Mouse (Mus musculus) midbrain, embryonic 10.5 days (tissue): ENCODE results near the gene Tnf. TPM values are rescaled to one million over a fixed set of nuclear protein-coding genes. Genes with fewer than 3 reads are reported as not detected.
A peak's percentile ranks its signal among the peaks of the same experiment; 100 is the strongest.
"Not testable (repeated sequence)": the region's sequence is repeated elsewhere in the genome, so short reads cannot be mapped to it uniquely, and the experiment has no call there.

ENCODE experiments used
- DNase-seq: peaks from one replicate; pipeline ENCODE4 v3.0.0-alpha.2; 2017; ENCODE audit warnings: low spot score
- H3K27ac ChIP-seq: fragments of 300-500 bp; sonication (generic); replicated peaks from 2 replicates; pipeline ENCODE4 v1.5.1; 2016; ENCODE audit warnings: mild to moderate bottlenecking
- H3K27me3 ChIP-seq: fragments of 300-500 bp; sonication (generic); 2 replicates; pipeline ENCODE4 v1.6.1; 2016; ENCODE audit warnings: low read depth, mild to moderate bottlenecking; ENCODE audit not compliant: poor library complexity, severe bottlenecking
- H3K36me3 ChIP-seq: fragments of 300-500 bp; sonication (generic); 2 replicates; pipeline ENCODE4 v1.6.1; 2016; ENCODE audit warnings: mild to moderate bottlenecking, moderate library complexity
- H3K4me1 ChIP-seq: fragments of 300-500 bp; sonication (generic); 2 replicates; pipeline ENCODE4 v1.6.1; 2016
- H3K4me3 ChIP-seq: fragments of 300-500 bp; sonication (generic); 2 replicates; pipeline ENCODE4 v1.5.1; 2016; ENCODE audit warnings: mild to moderate bottlenecking, moderate library complexity
- H3K9me3 ChIP-seq: fragments of 300-500 bp; sonication (generic); replicated peaks from 2 replicates; pipeline ENCODE4 v1.6.1; 2016; ENCODE audit warnings: mild to moderate bottlenecking
- WGBS: fragments of 180-500 bp; shearing (Covaris S2); methylation state at CpG from one replicate; pipeline ENCODE4 v1.1.7; 2016; 5-methylcytosine and 5-hydroxymethylcytosine counted together
- polyA plus RNA-seq: library from polyadenylated mRNA; unstranded; fragments of >200 nt; fragmentation: Nextera tagmentation; extraction: Ambion mirVana; gene quantifications from 2 replicates; pipeline ENCODE4 v1.2.1, GENCODE M21; 2016

The Tnf gene
- polyA plus RNA-seq, 1 experiment from 2014 or later = not detected

DNA sequence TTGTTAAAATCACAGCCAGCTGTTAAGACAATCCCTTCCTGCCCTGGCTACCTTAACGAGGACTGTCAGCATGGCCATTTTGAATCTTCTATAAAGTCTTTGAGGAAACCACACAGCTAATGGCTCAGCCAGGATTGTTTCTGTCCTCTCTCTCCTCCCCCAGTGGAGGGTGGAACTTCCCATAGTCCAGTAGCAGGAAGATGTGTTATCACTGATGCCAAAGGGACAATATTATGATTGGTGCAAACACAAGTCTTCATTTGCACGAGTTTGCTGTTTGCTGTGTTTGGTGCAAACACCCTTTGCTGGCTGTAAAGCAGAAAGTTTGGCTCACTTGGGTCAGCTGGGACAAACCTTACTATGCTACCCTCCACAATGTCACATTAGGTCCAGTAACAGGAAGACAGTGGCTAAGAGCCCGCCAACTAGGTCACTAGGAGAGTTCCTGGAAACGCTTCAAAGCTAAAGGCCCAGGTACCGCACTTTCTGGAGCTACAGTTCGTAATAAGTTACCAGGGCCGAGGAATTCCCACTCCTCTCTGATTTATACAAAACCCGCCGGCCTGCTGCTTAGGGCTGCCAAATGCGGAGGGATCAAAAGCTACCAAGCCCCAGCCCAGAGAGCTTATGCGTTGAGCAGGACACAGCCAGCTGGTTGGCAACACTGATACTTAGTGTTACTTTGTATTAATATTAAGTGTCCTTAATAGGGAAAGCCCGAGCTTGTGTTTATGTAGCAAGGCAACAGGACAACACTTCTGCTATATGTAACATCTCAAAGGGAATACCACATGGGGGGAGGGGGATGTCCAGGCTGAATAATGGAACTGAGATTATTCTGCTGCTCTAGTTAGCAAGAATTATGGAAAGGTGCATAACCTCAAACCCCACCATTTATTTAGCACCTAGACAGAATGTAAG, 38.8 kb upstream of the Tnf start:
- Histone ChIP-seq H3K27ac (peak overlapping the region; percentile 98), H3K4me1 (peaks cover 47% of the 10 kb centered on the region), H3K9me3 (no peaks in the 10 kb centered on the region), H3K27me3 (no peaks in the 10 kb centered on the region), H3K4me3 (peak overlapping the region; percentile 81), H3K36me3 (peaks cover 28% of the 10 kb centered on the region)
- WGBS = 35% methylated on average over 12 of the region's 12 CpGs
- DNase-seq = no peak

DNA sequence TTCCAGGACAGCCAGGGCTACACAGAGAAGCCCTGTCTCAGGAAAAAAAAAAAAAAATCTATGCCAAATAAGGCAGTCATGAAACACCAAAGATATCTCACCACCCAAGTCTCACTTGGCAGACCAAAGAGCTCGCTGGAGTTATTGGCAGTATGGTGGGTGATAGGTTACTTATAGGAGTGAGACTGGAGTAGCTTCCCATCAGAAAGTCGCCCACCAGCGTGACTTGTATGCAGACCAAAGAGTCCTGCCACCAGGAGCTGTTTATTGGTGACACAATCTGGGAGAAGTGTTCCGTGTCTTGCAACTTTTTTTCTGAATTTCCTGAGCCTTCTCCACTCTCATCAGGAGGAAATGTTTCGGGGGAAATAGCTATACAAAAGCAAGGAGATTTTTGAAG, 37.9 kb upstream of the Tnf start:
- peaks cover 41% of the 10 kb centered on the region for H3K4me1 ChIP-seq

DNA sequence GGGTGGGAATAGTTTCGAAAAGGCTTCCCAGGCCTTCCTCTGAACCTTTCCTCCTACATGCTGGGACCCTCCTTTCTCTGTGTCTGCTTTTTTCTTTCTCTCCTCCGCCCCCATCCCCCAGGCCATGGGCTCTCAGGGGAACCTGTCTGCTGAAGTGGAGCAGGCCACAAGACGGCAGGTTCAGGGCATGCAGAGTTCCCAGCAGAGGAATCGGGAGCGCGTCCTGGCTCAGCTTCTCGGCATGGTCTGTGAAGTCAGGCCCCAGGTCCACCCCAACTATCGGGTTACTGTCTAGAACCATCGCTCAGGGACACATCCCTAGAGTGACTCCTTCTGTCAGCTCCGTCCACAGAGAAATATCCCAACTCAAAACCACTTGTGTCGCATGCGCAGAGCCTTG, 35.7 kb upstream of the Tnf start:
- WGBS = 91% methylated on average over 12 of the region's 12 CpGs
- DNase-seq = no peak
- H3K9me3 ChIP-seq = no peaks in the 10 kb centered on the region
- H3K4me3 ChIP-seq = 0 out of 2 replicates have a peak overlapping the region, but pooled peaks have one; percentile 9
- no peak overlapping the region for H3K27ac ChIP-seq
- peaks cover 37% of the 10 kb centered on the region for H3K4me1 ChIP-seq
- peaks cover 15% of the 10 kb centered on the region for H3K36me3 ChIP-seq
- no peaks in the 10 kb centered on the region for H3K27me3 ChIP-seq

More for the DNA sequence above, 37.9 kb upstream of the Tnf start:
- Histone ChIP-seq H3K36me3 (peaks cover 18% of the 10 kb centered on the region), H3K27ac (no peak overlapping the region), H3K27me3 (no peaks in the 10 kb centered on the region), H3K9me3 (no peaks in the 10 kb centered on the region), H3K4me3 (0 out of 2 replicates have a peak overlapping the region, but pooled peaks have one; percentile 81)
- DNase-seq = no peak
- 89% methylated on average over 5 of the region's 5 CpGs for WGBS

DNA sequence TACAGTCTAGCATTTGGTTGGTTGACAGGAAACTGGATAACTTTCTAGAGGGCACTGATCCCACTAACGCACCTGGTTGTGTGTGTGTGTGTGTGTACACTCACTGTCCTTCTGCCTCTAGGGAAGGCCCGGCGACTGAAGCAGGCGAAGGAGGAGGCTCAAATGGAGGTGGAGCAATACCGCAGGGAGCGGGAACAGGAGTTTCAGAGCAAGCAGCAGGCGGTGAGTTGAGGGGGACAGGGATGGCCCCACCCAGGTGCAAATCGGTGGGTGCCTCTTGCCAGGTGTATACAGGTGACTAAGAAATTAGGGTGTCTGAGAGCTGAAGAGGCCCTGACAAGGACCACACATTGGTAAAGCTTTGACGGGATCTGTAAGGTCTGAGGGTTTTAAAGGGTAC, 35.2 kb upstream of the Tnf start:
- no peak overlapping the region for H3K27ac ChIP-seq
- H3K27me3 ChIP-seq = no peaks in the 10 kb centered on the region
- H3K4me1 ChIP-seq = peaks cover 41% of the 10 kb centered on the region
- peaks cover 15% of the 10 kb centered on the region for H3K36me3 ChIP-seq
- whole genome bisulfite sequencing = 79% methylated on average over 9 of the region's 9 CpGs
- H3K4me3 ChIP-seq = peak overlapping the region; percentile 78; the same call in 1 of the 2 replicates
- H3K9me3 ChIP-seq = no peaks in the 10 kb centered on the region
- DNase-seq = no peak

DNA sequence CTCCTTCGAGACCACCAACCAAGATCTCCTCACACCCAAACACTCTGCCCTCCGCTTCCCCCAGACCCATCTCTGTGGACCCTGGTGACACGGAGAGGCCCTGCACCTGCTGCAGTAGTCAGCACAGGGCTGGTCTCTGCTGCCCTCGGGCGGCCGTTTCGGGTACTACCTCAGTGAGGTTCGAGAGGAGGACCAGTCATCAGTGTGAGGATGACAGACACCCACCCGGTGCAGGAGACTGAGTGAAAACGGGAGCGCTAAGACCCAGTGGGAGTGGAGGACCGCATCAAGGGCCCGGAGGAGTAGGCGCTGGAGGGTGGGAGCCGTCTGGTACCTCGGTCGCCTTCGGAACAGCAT, 34.6 kb upstream of the Tnf start:
- Histone ChIP-seq H3K4me1 (peaks cover 45% of the 10 kb centered on the region), H3K4me3 (peak overlapping the region; percentile 78), H3K36me3 (peaks cover 16% of the 10 kb centered on the region), H3K9me3 (no peaks in the 10 kb centered on the region), H3K27ac (peak overlapping the region; percentile 96), H3K27me3 (no peaks in the 10 kb centered on the region)
- WGBS = 2% methylated on average over 18 of the region's 18 CpGs
- peak; percentile 96 for DNase-seq

DNA sequence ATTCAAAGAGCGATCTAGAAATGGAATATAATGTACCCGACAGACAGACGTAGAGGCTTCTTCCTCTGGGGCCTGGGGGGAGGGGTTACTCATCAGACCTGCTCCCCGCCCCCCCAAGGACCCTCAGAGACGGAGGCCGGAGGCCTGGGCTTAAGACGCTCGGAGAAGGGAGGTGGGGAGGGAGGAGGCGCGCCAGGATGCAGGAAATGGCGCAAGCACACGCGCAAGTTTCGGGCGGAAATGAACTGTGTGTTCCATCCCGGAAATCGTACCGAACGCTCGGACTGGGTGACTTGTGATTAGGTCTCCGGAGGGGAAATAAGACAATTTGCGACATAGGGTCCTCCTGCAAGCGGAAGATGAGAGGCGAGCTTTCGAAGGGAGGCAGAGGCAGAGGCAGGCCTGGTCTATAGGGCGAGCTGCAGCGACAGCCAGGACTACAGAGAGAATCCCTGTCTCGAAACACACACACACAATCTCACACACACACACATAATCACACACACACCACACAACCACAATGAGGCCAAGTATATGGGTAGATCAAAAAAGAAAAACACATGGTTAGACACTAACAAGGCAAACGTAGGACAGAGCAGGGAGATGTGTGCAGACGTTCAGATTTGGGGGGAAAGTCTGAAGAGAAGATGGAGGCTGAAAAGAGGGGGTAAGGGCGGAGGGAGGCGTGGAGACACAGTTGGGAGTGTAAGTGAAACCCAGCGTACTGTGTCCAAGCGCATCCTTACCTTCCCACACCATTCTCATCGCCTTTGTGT, 34.0 kb upstream of the Tnf start, which contains the start of gene Nfkbil1:
Gene Nfkbil1 (minus strand): TSS at position 179 of the 776 bp plus-strand sequence.
- peak; percentile 90 for DNase-seq
- WGBS = under 1% methylated on average over 35 of the region's 35 CpGs

DNA sequence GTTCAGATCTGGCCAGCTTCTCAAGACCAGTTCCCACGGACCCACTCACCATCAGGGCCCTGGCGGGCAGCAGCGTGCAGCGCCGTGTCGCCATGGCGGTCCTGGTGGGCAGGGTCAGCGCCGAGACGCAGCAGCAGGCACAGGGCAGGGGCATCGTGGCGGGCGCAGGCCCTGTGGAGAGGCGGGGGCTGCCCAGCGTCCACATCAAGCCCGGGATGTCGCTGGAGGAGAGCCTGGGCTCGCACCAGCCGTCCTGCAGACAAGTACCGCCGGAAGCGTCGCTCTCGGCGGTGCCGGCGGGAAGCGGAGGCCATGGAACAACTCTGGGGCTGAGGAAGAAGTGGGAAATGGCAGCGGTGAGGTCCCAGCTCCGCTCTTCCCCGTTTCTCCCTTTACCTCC, 33.1 kb upstream of the Tnf start:
- Histone ChIP-seq H3K9me3 (no peaks in the 10 kb centered on the region), H3K27me3 (no peaks in the 10 kb centered on the region), H3K4me1 (peaks cover 33% of the 10 kb centered on the region), H3K36me3 (peaks cover 30% of the 10 kb centered on the region), H3K27ac (peak overlapping the region; percentile 96), H3K4me3 (peak overlapping the region; percentile 78)
- peak; percentile 60 for DNase-seq
- WGBS = 14% methylated on average over 31 of the region's 31 CpGs

More for the DNA sequence above, 34.0 kb upstream of the Tnf start, which contains the start of gene Nfkbil1:
- Histone ChIP-seq H3K27ac (peak within 1 kb of the TSS; percentile 96), H3K4me1 (peaks cover 42% of the 10 kb centered on the region), H3K36me3 (peaks cover 22% of the 10 kb centered on the region), H3K4me3 (peak within 1 kb of the TSS; percentile 78), H3K9me3 (no peaks in the 10 kb centered on the region), H3K27me3 (no peaks in the 10 kb centered on the region)

DNA sequence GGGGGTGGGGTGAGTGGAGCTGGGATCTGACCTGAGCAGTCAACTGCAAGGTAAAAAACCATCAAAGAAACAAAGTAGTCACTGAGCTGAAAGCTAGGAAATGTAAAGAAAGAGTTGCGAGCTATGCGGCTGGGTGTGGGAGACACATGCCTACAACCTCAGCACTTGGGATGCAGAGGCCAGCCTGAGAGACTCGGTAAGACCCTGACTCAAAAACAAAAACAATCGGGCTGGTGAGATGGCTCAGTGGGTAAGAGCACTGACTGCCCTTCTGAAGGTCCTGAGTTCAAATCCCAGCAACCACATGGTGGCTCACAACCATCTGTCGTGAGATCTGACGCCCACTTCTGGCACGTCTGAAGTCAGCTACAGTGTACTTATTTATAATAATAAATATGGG, 32.3 kb upstream of the Tnf start:
- WGBS = 88% methylated on average over 7 of the region's 7 CpGs
- H3K9me3 ChIP-seq = not testable (repeated sequence)

DNA sequence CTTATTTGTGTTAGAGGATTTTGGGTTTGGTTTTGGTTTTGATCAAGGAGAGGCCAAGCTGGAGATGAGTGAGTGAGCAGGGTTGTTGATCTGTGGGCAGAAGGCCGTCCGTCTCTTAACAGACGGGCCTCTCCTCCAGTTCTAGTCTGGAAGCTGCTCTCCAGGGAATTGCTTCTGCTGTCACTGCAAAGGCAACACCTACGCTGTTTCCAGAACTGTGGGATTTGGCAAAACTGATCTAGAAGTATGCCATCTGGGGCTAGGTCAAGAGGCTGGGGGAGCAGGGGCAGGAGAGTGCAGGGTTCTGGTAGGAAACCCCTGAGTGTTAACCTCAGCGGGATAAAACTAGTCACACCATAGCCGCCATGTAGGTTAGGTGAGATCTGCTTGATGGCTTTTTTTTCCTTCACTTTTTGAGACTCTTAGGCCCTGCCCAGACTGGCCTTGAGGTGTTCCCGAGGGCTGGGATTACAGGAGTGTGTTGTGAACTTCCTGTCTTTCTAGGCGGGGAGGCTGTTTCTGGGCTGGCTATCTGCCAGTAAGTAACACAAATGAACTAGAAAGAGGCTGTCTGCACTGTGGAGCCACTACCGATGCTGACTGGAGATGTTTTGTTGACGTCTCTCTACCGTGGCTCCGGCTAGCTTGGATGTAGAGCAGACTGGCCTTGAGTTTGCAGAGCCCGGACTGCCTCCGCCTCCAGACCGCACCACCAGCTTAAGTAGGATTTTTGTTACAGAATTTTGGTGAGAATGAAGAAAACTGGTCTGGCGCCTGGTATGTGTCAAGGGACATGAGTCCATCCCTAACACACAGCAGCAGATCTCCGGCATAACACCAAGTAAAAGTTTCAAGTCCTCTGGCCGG, 31.5 kb upstream of the Tnf start, which contains the start of gene Atp6v1g2:
Gene Atp6v1g2 (plus strand): TSS at position 547 of the 867 bp plus-strand sequence.
- Histone ChIP-seq H3K27me3 (no peaks in the 10 kb centered on the region), H3K4me1 (peaks cover 33% of the 10 kb centered on the region), H3K9me3 (no peaks in the 10 kb centered on the region), H3K27ac (peak within 1 kb of the TSS; percentile 96), H3K4me3 (peak within 1 kb of the TSS; percentile 78), H3K36me3 (peaks cover 46% of the 10 kb centered on the region)
- WGBS = 89% methylated on average over 18 of the region's 18 CpGs
- no peak for DNase-seq

More for the DNA sequence above, 32.3 kb upstream of the Tnf start:
- Histone ChIP-seq H3K4me1 (peaks cover 33% of the 10 kb centered on the region), H3K36me3 (peaks cover 38% of the 10 kb centered on the region), H3K4me3 (peak overlapping the region; percentile 78)
- not testable (repeated sequence) for DNase-seq, H3K27me3 ChIP-seq, H3K27ac ChIP-seq

DNA sequence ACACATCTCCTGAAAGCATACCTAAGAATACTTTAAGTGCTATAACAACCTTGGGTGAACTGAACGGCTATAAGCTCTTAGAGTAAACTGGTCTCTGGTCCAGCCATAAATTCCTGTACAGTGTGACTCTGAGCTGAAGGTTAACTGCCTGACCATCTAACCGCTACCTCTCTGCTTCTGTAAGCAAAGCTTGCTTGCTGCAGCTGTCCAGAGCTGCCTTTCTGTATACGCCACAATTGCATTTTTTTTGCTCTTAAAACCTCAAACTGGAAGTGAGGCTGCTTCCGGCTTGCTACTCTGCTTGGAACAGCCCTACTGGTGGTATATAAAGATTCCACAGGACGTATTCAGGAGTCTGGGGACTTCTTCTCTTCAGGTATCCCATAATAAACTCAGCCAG, 30.9 kb upstream of the Tnf start:
- no peak for DNase-seq
- no peaks in the 10 kb centered on the region for H3K9me3 ChIP-seq
- H3K36me3 ChIP-seq = peaks cover 53% of the 10 kb centered on the region
- H3K27me3 ChIP-seq = no peaks in the 10 kb centered on the region
- H3K27ac ChIP-seq = no peak overlapping the region
- 90% methylated on average over 5 of the region's 5 CpGs for WGBS
- H3K4me1 ChIP-seq = peaks cover 33% of the 10 kb centered on the region
- H3K4me3 ChIP-seq = no peak overlapping the region

DNA sequence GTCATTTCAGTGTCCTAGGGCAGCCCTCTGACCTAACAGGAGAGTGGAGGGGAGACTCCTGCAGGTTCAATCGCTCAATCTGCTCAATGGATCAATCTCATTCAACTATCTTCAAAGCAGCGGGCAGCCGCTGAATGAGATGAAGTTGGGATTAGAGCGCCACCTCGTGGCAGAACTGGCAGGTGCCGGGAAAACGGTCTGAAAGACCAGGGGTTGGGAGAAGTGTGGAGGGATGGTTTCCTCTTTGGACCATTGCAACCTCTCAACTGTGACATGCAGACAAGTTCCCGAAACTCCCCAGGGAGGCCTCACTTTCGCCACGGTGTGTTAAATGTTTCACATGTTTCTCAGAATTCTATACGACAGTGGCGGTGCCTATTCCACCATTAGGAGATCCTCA, 30.2 kb upstream of the Tnf start:
- 0 out of 2 replicates have a peak overlapping the region, but pooled peaks have one; percentile 30 for H3K4me3 ChIP-seq
- peak; percentile 85 for DNase-seq
- WGBS = 14% methylated on average over 12 of the region's 12 CpGs
- peaks cover 59% of the 10 kb centered on the region for H3K36me3 ChIP-seq
- no peaks in the 10 kb centered on the region for H3K27me3 ChIP-seq
- H3K27ac ChIP-seq = no peak overlapping the region
- no peaks in the 10 kb centered on the region for H3K9me3 ChIP-seq
- peaks cover 32% of the 10 kb centered on the region for H3K4me1 ChIP-seq

DNA sequence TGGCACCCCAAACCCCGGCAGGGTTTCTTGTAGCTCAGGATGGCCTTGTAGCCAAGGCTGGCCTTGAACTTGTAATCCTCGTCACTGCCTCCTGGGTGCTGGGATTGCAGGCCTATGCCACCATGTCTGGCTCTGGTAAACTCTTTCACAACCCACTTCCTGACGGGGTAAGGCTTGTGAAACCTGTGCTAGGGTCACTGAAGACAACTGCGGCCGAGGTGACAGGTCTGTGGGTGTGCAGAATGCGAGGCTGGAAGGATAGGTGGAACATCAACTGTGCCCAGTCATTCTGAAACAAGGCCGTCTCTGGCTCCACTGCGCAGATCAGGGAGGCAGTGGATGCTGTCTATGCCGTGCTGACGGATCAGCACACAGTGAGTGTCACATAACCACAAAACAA, 29.2 kb upstream of the Tnf start:
- Histone ChIP-seq H3K27ac (no peak overlapping the region), H3K4me1 (peaks cover 24% of the 10 kb centered on the region), H3K9me3 (no peaks in the 10 kb centered on the region), H3K27me3 (no peaks in the 10 kb centered on the region), H3K4me3 (no peak overlapping the region), H3K36me3 (peaks cover 68% of the 10 kb centered on the region)
- no peak for DNase-seq
- 92% methylated on average over 10 of the region's 10 CpGs for WGBS
